Mouse (Mus musculus): ENCODE data around the gene Mansc4. TPM values are rescaled to one million over a fixed set of nuclear protein-coding genes. Genes with fewer than 3 reads are reported as not detected.

Gene Mansc4
- polyA plus RNA-seq, 1 experiment from 2014 or later = 8.2 TPM

DNA sequence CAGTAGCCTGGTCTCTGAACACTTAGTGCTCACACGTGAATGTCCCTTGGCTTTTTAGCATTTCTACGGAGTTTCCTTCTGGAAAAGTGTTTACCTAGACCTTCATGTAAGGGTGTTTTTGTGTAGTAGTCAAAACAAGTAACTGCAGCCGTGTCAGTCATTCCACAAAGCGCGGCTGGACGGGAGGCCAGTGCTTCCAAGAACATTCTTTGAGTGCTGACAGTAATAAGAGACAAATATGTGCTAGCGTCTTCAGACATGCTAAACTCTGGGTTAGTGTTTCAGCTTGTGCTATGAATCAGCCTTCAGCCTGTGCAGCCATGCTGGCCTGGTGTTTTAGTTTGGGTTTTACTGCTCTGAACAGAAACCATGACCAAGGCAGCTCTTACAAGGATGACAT lies 24.1 kb downstream of the Mansc4 start:
- H3K4me2 ChIP-seq (ENCODE audit: low read depth, low read length) = no peak overlapping the region
- no peak for ATAC-seq (ENCODE audit: low read depth)
- H3K9ac ChIP-seq (ENCODE audit: low read length) = no peak overlapping the region
- H3K27me3 ChIP-seq (ENCODE audit: control insufficient read depth, insufficient read depth, low read depth, low read length) = no peaks in the 10 kb centered on the region
- H3K36me3 ChIP-seq (ENCODE audit: control insufficient read depth, insufficient read depth, low read length) = peaks cover 8% of the 10 kb centered on the region
- no peaks in the 10 kb centered on the region for H3K9me3 ChIP-seq (ENCODE audit: control insufficient read depth, low read length)
- H3K4me1 ChIP-seq (replicated peaks; ENCODE audit: control insufficient read depth, insufficient read depth, low read length) = no peaks in the 10 kb centered on the region
- H3K4me3 ChIP-seq (ENCODE audit: low read length) = no peak overlapping the region
- 81% methylated on average over 7 of the region's 7 CpGs for WGBS
- no peak overlapping the region for H3K27ac ChIP-seq (ENCODE audit: low read length)

DNA sequence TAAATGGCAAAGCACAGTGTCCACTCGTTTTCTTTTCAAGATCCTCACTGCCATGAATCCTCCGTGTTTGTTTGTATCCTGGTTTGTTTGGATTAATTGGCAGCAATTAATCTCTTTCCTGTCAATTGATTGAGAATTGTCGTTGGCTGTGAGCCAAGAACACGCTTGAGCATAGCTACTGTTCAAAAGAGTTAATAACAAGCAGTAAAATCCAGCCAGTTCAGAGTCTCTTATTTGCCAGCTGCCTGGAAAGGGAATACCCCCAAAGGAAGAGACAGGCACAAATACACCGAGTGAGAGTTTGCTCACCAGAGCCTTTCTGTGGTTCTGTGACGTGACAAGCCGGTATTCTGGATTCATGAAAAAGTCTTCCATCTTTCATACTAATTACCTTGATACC lies 24.8 kb downstream of the Mansc4 start:
- 71% methylated on average over 7 of the region's 7 CpGs for WGBS
- peaks cover 7% of the 10 kb centered on the region for H3K36me3 ChIP-seq (ENCODE audit: control insufficient read depth, insufficient read depth, low read length)

DNA sequence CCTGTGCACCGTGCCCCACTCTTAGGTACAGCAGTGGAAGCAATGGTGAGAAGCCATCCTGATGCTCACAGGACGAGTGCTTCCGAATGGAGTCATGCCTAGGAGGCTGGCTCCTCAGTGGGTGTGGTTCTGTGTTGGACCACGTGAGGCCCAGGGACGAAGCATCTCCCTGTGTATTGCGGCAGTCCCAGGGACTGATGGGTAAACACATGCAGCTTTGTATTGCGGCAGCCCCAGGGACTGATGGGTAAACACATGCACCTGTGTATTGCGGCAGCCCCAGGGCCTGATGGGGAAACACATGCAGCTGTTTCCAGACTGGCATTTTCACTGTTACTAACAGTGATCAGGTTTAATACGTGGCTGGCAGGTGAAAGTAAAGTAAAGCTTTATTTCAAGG lies 25.2 kb downstream of the Mansc4 start:
- H3K27me3 ChIP-seq (ENCODE audit: control insufficient read depth, insufficient read depth, low read depth, low read length) = no peaks in the 10 kb centered on the region
- H3K4me3 ChIP-seq (ENCODE audit: low read length) = no peak overlapping the region
- no peak for ATAC-seq (ENCODE audit: low read depth)
- no peaks in the 10 kb centered on the region for H3K9me3 ChIP-seq (ENCODE audit: control insufficient read depth, low read length)
- no peaks in the 10 kb centered on the region for H3K4me1 ChIP-seq (replicated peaks; ENCODE audit: control insufficient read depth, insufficient read depth, low read length)
- 87% methylated on average over 9 of the region's 9 CpGs for WGBS
- H3K4me2 ChIP-seq (ENCODE audit: low read depth, low read length) = no peak overlapping the region
- no peak overlapping the region for H3K27ac ChIP-seq (ENCODE audit: low read length)
- H3K9ac ChIP-seq (ENCODE audit: low read length) = no peak overlapping the region
- peaks cover 3% of the 10 kb centered on the region for H3K36me3 ChIP-seq (ENCODE audit: control insufficient read depth, insufficient read depth, low read length)

More for the DNA sequence above, 24.8 kb downstream of the Mansc4 start:
- no peak overlapping the region for H3K27ac ChIP-seq (ENCODE audit: low read length)
- H3K4me2 ChIP-seq (ENCODE audit: low read depth, low read length) = no peak overlapping the region
- ATAC-seq (ENCODE audit: low read depth) = no peak
- H3K4me1 ChIP-seq (replicated peaks; ENCODE audit: control insufficient read depth, insufficient read depth, low read length) = no peaks in the 10 kb centered on the region
- no peak overlapping the region for H3K9ac ChIP-seq (ENCODE audit: low read length)
- no peaks in the 10 kb centered on the region for H3K9me3 ChIP-seq (ENCODE audit: control insufficient read depth, low read length)
- no peak overlapping the region for H3K4me3 ChIP-seq (ENCODE audit: low read length)
- H3K27me3 ChIP-seq (ENCODE audit: control insufficient read depth, insufficient read depth, low read depth, low read length) = no peaks in the 10 kb centered on the region

DNA sequence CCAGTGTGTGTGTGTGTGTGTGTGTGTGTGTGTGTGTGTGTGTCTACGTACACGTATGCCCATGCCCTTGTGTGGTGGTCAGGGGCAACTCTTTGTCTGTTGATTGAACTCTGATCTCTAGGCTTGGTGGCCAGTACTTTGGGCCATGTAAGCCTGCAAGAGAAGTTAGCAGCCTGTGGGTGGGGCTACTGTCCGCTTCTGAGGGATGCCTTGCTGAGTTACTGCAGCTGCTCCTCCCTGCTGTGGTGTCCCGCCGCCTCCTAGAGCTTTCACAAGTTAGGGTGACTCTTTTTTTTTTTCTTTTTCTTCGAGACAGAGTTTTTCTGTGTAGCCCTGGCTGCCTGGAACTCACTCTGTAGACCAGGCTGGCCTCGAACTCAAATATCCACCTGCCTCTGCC lies 27.5 kb downstream of the Mansc4 start:
- Histone ChIP-seq H3K9ac (ENCODE audit: low read length) (no peak overlapping the region), H3K27me3 (ENCODE audit: control insufficient read depth, insufficient read depth, low read depth, low read length) (no peaks in the 10 kb centered on the region), H3K4me3 (ENCODE audit: low read length) (no peak overlapping the region), H3K27ac (ENCODE audit: low read length) (no peak overlapping the region), H3K4me2 (ENCODE audit: low read depth, low read length) (no peak overlapping the region), H3K36me3 (ENCODE audit: control insufficient read depth, insufficient read depth, low read length) (peaks cover 2% of the 10 kb centered on the region), H3K4me1 (replicated peaks; ENCODE audit: control insufficient read depth, insufficient read depth, low read length) (no peaks in the 10 kb centered on the region), H3K9me3 (ENCODE audit: control insufficient read depth, low read length) (no peaks in the 10 kb centered on the region)
- no peak; the same call in 1 of the 2 replicates for ATAC-seq (ENCODE audit: low read depth)
- WGBS = 57% methylated on average over 7 of the region's 7 CpGs

DNA sequence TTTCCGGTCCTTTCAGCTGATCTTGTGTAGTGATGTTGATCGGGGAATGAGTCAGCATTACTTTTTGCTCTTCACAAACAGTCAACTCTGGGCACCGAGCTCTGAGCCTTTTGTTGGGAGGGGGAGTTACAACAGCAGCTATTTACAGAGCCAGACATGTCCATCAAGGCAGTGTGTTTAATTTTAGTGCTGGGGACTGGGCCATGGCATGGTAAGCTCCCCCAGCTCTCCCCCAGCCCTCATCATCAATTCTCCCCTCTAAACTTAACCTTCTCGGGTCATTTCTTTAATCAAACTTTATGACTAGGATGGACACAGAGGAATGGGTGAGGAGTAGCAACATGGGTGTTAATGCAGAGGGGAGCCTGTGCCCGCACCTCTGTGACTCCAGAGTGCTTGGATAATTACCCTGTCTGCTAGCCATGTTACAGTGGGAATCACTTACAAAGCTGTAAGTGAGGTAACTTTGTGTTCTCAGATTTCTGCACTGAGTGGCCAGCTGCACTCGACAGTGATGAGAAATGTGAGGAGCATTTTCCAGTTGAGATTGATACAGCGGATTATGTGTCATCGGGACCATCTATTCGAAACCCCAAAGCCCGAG lies 31.4 kb downstream of the Mansc4 start:
- H3K4me1 ChIP-seq (replicated peaks; ENCODE audit: control insufficient read depth, insufficient read depth, low read length) = no peaks in the 10 kb centered on the region
- no peak overlapping the region for H3K27ac ChIP-seq (ENCODE audit: low read length)
- H3K27me3 ChIP-seq (ENCODE audit: control insufficient read depth, insufficient read depth, low read depth, low read length) = no peaks in the 10 kb centered on the region
- H3K9me3 ChIP-seq (ENCODE audit: control insufficient read depth, low read length) = no peaks in the 10 kb centered on the region
- H3K36me3 ChIP-seq (ENCODE audit: control insufficient read depth, insufficient read depth, low read length) = peaks cover 8% of the 10 kb centered on the region
- no peak overlapping the region for H3K4me2 ChIP-seq (ENCODE audit: low read depth, low read length)
- ATAC-seq (ENCODE audit: low read depth) = no peak
- WGBS = 85% methylated on average over 10 of the region's 10 CpGs
- H3K9ac ChIP-seq (ENCODE audit: low read length) = no peak overlapping the region
- no peak overlapping the region for H3K4me3 ChIP-seq (ENCODE audit: low read length)

DNA sequence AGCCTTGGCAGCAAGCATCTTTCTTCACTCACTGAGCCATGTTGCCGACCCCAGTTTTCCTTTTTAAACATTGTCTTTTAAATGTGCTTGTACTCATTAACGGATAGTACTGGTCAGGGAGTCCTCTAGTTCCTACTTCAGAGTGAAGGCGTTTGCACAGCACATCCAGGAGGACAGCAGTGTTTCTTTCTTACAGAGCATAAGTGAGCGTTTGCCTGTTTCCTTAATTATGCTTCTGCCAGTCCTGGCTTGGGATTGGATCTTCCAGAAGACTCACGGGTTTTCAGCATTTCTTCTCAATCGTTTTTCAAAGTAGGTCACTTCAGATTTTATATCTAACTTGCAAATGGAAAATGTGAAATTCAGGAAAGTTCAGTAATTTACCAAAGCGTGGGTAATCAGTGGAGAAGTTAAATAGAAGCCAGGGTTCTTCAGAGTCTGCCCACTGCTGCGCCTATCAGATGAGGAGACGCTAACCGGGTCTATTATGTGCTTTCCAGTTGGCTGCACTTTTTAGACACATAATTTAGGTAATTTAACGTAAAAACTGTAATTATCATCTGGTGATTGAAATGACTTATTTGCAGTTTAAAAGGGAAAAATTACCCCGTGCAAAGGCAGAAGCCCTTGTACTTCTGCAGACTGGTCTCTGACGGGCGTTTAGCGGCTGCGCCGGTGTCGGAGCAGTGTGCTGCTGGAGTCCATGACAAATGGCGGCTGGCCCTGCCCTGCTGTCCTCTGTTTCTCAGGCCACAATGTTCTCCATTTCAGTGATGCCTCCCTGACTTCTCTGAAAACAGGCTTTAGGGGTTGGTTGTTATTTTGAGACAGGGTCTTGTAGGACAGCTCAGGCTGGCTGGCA lies 32.8 kb downstream of the Mansc4 start:
- Histone ChIP-seq H3K4me2 (ENCODE audit: low read depth, low read length) (no peak overlapping the region), H3K27ac (ENCODE audit: low read length) (no peak overlapping the region), H3K4me3 (ENCODE audit: low read length) (no peak overlapping the region), H3K36me3 (ENCODE audit: control insufficient read depth, insufficient read depth, low read length) (peaks cover 16% of the 10 kb centered on the region), H3K4me1 (replicated peaks; ENCODE audit: control insufficient read depth, insufficient read depth, low read length) (no peaks in the 10 kb centered on the region), H3K27me3 (ENCODE audit: control insufficient read depth, insufficient read depth, low read depth, low read length) (no peaks in the 10 kb centered on the region), H3K9ac (ENCODE audit: low read length) (no peak overlapping the region), H3K9me3 (ENCODE audit: control insufficient read depth, low read length) (no peaks in the 10 kb centered on the region)
- ATAC-seq (ENCODE audit: low read depth) = no peak
- 87% methylated on average over 19 of the region's 19 CpGs for WGBS

DNA sequence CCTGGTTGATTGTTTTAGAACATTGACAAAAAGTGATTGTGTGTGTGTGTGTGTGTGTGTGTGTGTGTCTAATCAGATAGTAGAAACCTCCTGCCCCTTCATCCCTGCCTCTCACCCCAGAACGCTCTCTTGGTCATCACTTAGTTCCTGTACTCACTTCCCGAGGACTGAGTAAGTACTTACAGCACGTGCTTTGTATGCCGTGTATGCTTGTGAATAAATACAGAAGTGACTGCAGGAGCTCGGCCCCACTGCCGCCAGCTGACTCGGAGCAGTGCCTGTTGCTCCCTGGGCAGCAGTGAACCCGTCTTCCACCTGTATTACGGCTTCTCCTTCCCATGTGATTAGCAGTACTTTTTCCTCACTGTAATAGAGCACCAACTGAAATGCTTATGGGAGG lies 34.4 kb downstream of the Mansc4 start:
- no peak for ATAC-seq (ENCODE audit: low read depth)
- peaks cover 20% of the 10 kb centered on the region for H3K36me3 ChIP-seq (ENCODE audit: control insufficient read depth, insufficient read depth, low read length)

DNA sequence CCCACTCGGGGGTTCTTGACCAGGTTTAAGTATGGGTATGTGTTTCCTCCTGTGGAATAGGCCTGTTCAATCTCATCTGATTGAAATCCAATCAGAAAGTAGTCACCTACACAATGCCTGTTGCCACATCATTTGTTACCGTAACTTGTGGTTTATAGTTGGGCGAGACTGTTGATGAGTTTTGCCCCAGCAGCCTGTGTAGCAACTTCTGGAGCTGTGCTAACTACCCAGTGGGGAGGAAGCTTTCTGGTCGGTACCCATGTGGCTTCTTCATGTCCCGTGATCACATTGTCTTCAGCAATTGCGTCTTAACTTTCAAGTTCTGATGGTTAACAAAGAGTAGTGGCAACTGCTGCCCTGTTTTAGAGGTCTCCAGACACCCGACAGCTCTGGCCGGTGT lies 35.2 kb downstream of the Mansc4 start:
- peaks cover 24% of the 10 kb centered on the region for H3K36me3 ChIP-seq (ENCODE audit: control insufficient read depth, insufficient read depth, low read length)
- WGBS = 91% methylated on average over 8 of the region's 8 CpGs
- no peak overlapping the region for H3K9ac ChIP-seq (ENCODE audit: low read length)
- no peak overlapping the region for H3K4me2 ChIP-seq (ENCODE audit: low read depth, low read length)
- H3K4me1 ChIP-seq (replicated peaks; ENCODE audit: control insufficient read depth, insufficient read depth, low read length) = no peaks in the 10 kb centered on the region
- ATAC-seq (ENCODE audit: low read depth) = no peak
- H3K4me3 ChIP-seq (ENCODE audit: low read length) = no peak overlapping the region
- H3K27me3 ChIP-seq (ENCODE audit: control insufficient read depth, insufficient read depth, low read depth, low read length) = no peaks in the 10 kb centered on the region
- H3K27ac ChIP-seq (ENCODE audit: low read length) = no peak overlapping the region
- no peaks in the 10 kb centered on the region for H3K9me3 ChIP-seq (ENCODE audit: control insufficient read depth, low read length)

More for the DNA sequence above, 34.4 kb downstream of the Mansc4 start:
- no peak overlapping the region for H3K27ac ChIP-seq (ENCODE audit: low read length)
- H3K4me1 ChIP-seq (replicated peaks; ENCODE audit: control insufficient read depth, insufficient read depth, low read length) = no peaks in the 10 kb centered on the region
- no peak overlapping the region for H3K9ac ChIP-seq (ENCODE audit: low read length)
- no peaks in the 10 kb centered on the region for H3K9me3 ChIP-seq (ENCODE audit: control insufficient read depth, low read length)
- no peak overlapping the region for H3K4me3 ChIP-seq (ENCODE audit: low read length)
- 92% methylated on average over 9 of the region's 9 CpGs for WGBS
- H3K27me3 ChIP-seq (ENCODE audit: control insufficient read depth, insufficient read depth, low read depth, low read length) = no peaks in the 10 kb centered on the region
- no peak overlapping the region for H3K4me2 ChIP-seq (ENCODE audit: low read depth, low read length)

DNA sequence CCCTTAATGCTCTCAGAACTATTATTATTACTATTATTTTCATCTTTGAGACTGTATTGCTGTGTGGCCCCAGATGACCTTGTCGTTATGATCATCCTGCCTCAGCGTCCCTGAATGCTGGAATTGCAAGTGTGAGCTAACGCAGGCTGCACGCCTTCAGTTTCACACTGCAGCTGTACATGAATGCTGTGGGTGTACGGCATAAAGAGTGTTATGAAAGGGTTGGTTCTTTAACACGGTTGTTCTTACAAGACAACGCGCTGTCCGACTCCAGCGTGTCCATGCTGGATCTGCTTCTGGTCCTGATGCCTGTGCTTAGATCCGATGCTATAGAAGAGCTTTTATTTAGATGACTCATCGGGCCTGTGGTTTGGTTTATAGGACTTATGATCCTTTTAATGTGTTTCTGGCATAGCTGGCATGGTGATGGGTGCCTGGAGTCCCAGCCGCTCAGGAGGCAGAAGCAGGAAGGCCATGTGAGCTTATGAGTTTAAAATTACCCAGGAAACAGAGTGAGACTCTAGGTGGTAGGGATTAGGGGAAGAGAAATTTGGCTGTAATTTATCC lies 37.5 kb downstream of the Mansc4 start:
- Histone ChIP-seq H3K27ac (ENCODE audit: low read length) (no peak overlapping the region), H3K27me3 (ENCODE audit: control insufficient read depth, insufficient read depth, low read depth, low read length) (no peaks in the 10 kb centered on the region), H3K9ac (ENCODE audit: low read length) (no peak overlapping the region), H3K36me3 (ENCODE audit: control insufficient read depth, insufficient read depth, low read length) (peaks cover 31% of the 10 kb centered on the region), H3K4me3 (ENCODE audit: low read length) (no peak overlapping the region), H3K4me1 (replicated peaks; ENCODE audit: control insufficient read depth, insufficient read depth, low read length) (peaks cover 6% of the 10 kb centered on the region; the same call in 1 of the 2 replicates), H3K9me3 (ENCODE audit: control insufficient read depth, low read length) (no peaks in the 10 kb centered on the region), H3K4me2 (ENCODE audit: low read depth, low read length) (no peak overlapping the region)
- no peak for ATAC-seq (ENCODE audit: low read depth)
- WGBS = 91% methylated on average over 13 of the region's 13 CpGs

Measured in lung, embryonic 16.5 days (tissue).